Mouse (Mus musculus) forebrain, embryonic 14.5 days (tissue): ENCODE data around the gene Nfia. TPM values are rescaled to one million over a fixed set of nuclear protein-coding genes. Genes with fewer than 3 reads are reported as not detected.

Experiments used
- ATAC-seq: fragments of 200-750 bp; cut with Nextera tagmentation; 2 replicates; pipeline ENCODE4 v1.8.0; 2017; ENCODE audit warnings: mild to moderate bottlenecking, moderate library complexity
- DNase-seq: peaks from one replicate; pipeline ENCODE4 v3.0.0-alpha.2; 2015; ENCODE audit warnings: low spot score
- H3K27ac ChIP-seq: fragments of 300-500 bp; sonication (generic); 2 replicates; pipeline ENCODE4 v1.5.1; 2014; ENCODE audit warnings: low read depth, mild to moderate bottlenecking, control low read depth, low read length, moderate library complexity
- H3K27me3 ChIP-seq: fragments of 300-500 bp; sonication (generic); replicated peaks from 2 replicates; pipeline ENCODE4 v1.6.1; 2014; ENCODE audit warnings: low read length, control low read depth, mixed read lengths; ENCODE audit not compliant: control insufficient read depth, insufficient read depth
- H3K36me3 ChIP-seq: fragments of 300-500 bp; sonication (generic); 2 replicates; pipeline ENCODE4 v1.6.1; 2014; ENCODE audit warnings: low read length, control low read depth; ENCODE audit not compliant: control insufficient read depth, insufficient read depth
- H3K4me1 ChIP-seq: fragments of 300-500 bp; sonication (generic); 2 replicates; pipeline ENCODE4 v1.6.1; 2014; ENCODE audit warnings: antibody characterized with exemption, low read length, control low read depth; ENCODE audit not compliant: control insufficient read depth, insufficient read depth
- H3K4me2 ChIP-seq: fragments of 300-500 bp; sonication (generic); 2 replicates; pipeline ENCODE4 v1.6.1; 2014; ENCODE audit warnings: mild to moderate bottlenecking, control low read depth, low read length
- H3K4me3 ChIP-seq: fragments of 300-500 bp; sonication (generic); 2 replicates; pipeline ENCODE4 v1.5.1; 2014; ENCODE audit warnings: low read depth, low read length, control low read depth
- H3K9ac ChIP-seq: fragments of 300-500 bp; sonication (generic); 2 replicates; pipeline ENCODE4 v1.6.1; 2014; ENCODE audit warnings: mild to moderate bottlenecking, low read length, control low read depth, moderate library complexity
- H3K9me3 ChIP-seq: fragments of 300-500 bp; sonication (generic); replicated peaks from 2 replicates; pipeline ENCODE4 v1.6.1; 2016; ENCODE audit warnings: low read length, control low read depth, mixed read lengths; ENCODE audit not compliant: control insufficient read depth
- WGBS: fragments of 180-500 bp; shearing (Covaris S2); extraction: QIAGEN DNeasy Blood & Tissue Kit; methylation state at CpG from one replicate; pipeline ENCODE4 v1.1.7; 2014; 5-methylcytosine and 5-hydroxymethylcytosine counted together
- polyA plus RNA-seq: library from polyadenylated mRNA; unstranded; fragments of >200 nt; fragmentation: Nextera tagmentation; extraction: Ambion mirVana; gene quantifications from 2 replicates; pipeline ENCODE4 v1.2.1, GENCODE M21; 2014

Nfia gene
- polyA plus RNA-seq, 1 experiment from 2014 or later, result 71.5 TPM

- Histone ChIP-seq H3K27me3 (no peaks in the 10 kb centered on the region), H3K4me2 (no peak overlapping the region), H3K9ac (no peak overlapping the region), H3K36me3 (no peaks in the 10 kb centered on the region), H3K9me3 (no peaks in the 10 kb centered on the region), H3K4me3 (no peak overlapping the region), H3K27ac (no peak overlapping the region), H3K4me1 (peaks cover 39% of the 10 kb centered on the region)
- ATAC-seq (0 out of 2 replicates have a peak, but pooled peaks have one; percentile 8), DNase-seq (peak; percentile 85)
- 6% methylated on average over 4 of the region's 4 CpGs for WGBS
Observed at GRCm38 (mm10) chr4:97905826-97906225, 133.3 kb downstream of the Nfia start.

GRCm38 (mm10) chr4:97908576-97909147 lies 136.1 kb downstream of the Nfia start:
- WGBS, result 65% methylated on average over 4 of the region's 4 CpGs
- Histone ChIP-seq H3K4me2 (no peak overlapping the region), H3K4me3 (no peak overlapping the region), H3K27me3 (no peaks in the 10 kb centered on the region), H3K36me3 (no peaks in the 10 kb centered on the region), H3K4me1 (peaks cover 57% of the 10 kb centered on the region), H3K9ac (no peak overlapping the region; the same call in 1 of the 2 replicates), H3K9me3 (no peaks in the 10 kb centered on the region), H3K27ac (peak overlapping the region; percentile 44; the same call in 1 of the 2 replicates)
- DNase-seq (no peak), ATAC-seq (no peak)

- Histone ChIP-seq H3K4me3 (no peak overlapping the region), H3K9ac (no peak overlapping the region)
Observed at GRCm38 (mm10) chr4:97910115-97910776, 137.7 kb downstream of the Nfia start.

GRCm38 (mm10) chr4:97910777-97911580 lies 138.4 kb downstream of the Nfia start:
- Histone ChIP-seq H3K27me3 (no peaks in the 10 kb centered on the region), H3K27ac (peak overlapping the region; percentile 89), H3K9me3 (no peaks in the 10 kb centered on the region), H3K4me2 (peak overlapping the region; percentile 20), H3K4me1 (peaks cover 49% of the 10 kb centered on the region), H3K9ac (peak overlapping the region; percentile 13; the same call in 1 of the 2 replicates), H3K4me3 (no peak overlapping the region), H3K36me3 (no peaks in the 10 kb centered on the region)
- ATAC-seq, result peak; percentile 84
- DNase-seq, result peak; percentile 92
- 48% methylated on average over 27 of the region's 27 CpGs for WGBS

More at GRCm38 (mm10) chr4:97910115-97910776, 137.7 kb downstream of the Nfia start:
- 47% methylated on average over 9 of the region's 9 CpGs for WGBS
- ATAC-seq, result peak; percentile 75
- H3K27me3 ChIP-seq, result no peaks in the 10 kb centered on the region
- H3K4me1 ChIP-seq, result peaks cover 55% of the 10 kb centered on the region
- H3K27ac ChIP-seq, result peak overlapping the region; percentile 89
- no peaks in the 10 kb centered on the region for H3K9me3 ChIP-seq
- DNase-seq, result peak; percentile 71
- H3K4me2 ChIP-seq, result peak overlapping the region; percentile 20
- no peaks in the 10 kb centered on the region for H3K36me3 ChIP-seq

- H3K27me3 ChIP-seq, result no peaks in the 10 kb centered on the region
- H3K36me3 ChIP-seq, result no peaks in the 10 kb centered on the region
- H3K27ac ChIP-seq, result peak overlapping the region; percentile 89
- no peak overlapping the region for H3K4me3 ChIP-seq
- WGBS, result 79% methylated on average over 7 of the region's 7 CpGs
- no peak for DNase-seq
- H3K4me2 ChIP-seq, result no peak overlapping the region
- peaks cover 44% of the 10 kb centered on the region for H3K4me1 ChIP-seq
- no peak for ATAC-seq
- no peaks in the 10 kb centered on the region for H3K9me3 ChIP-seq
- no peak overlapping the region for H3K9ac ChIP-seq
Observed at GRCm38 (mm10) chr4:97911755-97912154, 139.2 kb downstream of the Nfia start.

- Histone ChIP-seq H3K4me3 (no peak overlapping the region), H3K9ac (no peak overlapping the region), H3K27ac (peak overlapping the region; percentile 89; the same call in 1 of the 2 replicates), H3K4me1 (peaks cover 44% of the 10 kb centered on the region), H3K36me3 (no peaks in the 10 kb centered on the region), H3K9me3 (no peaks in the 10 kb centered on the region), H3K27me3 (no peaks in the 10 kb centered on the region), H3K4me2 (no peak overlapping the region)
- DNase-seq, result peak; percentile 68
- peak; percentile 56 for ATAC-seq
- WGBS, result 58% methylated on average over 6 of the region's 6 CpGs
Observed at GRCm38 (mm10) chr4:97912155-97912554, 139.6 kb downstream of the Nfia start.

- Histone ChIP-seq H3K9me3 (no peaks in the 10 kb centered on the region), H3K4me1 (peaks cover 45% of the 10 kb centered on the region), H3K36me3 (no peaks in the 10 kb centered on the region), H3K27me3 (no peaks in the 10 kb centered on the region), H3K4me2 (no peak overlapping the region), H3K4me3 (no peak overlapping the region), H3K9ac (no peak overlapping the region), H3K27ac (peak overlapping the region; percentile 89)
- no peak for ATAC-seq
- DNase-seq, result no peak
- 94% methylated on average over 11 of the region's 11 CpGs for WGBS
Observed at GRCm38 (mm10) chr4:97912560-97912959, 140.0 kb downstream of the Nfia start.

GRCm38 (mm10) chr4:97914348-97914747 lies 141.8 kb downstream of the Nfia start:
- no peaks in the 10 kb centered on the region for H3K36me3 ChIP-seq
- no peaks in the 10 kb centered on the region for H3K27me3 ChIP-seq
- 59% methylated on average over 2 of the region's 2 CpGs for WGBS
- H3K9ac ChIP-seq, result no peak overlapping the region
- no peak for ATAC-seq
- H3K9me3 ChIP-seq, result no peaks in the 10 kb centered on the region
- H3K4me1 ChIP-seq, result peaks cover 40% of the 10 kb centered on the region
- no peak overlapping the region for H3K4me2 ChIP-seq
- H3K27ac ChIP-seq, result no peak overlapping the region
- DNase-seq, result no peak
- H3K4me3 ChIP-seq, result no peak overlapping the region
